Mouse (Mus musculus): ENCODE measurements at regions not wholly inside any gene's neighbourhood (a gene's known extent, or its start where the extent isn't known, plus 50 kb on each side); places are given as distances from the start of the nearest gene placed in this dataset.

DNA sequence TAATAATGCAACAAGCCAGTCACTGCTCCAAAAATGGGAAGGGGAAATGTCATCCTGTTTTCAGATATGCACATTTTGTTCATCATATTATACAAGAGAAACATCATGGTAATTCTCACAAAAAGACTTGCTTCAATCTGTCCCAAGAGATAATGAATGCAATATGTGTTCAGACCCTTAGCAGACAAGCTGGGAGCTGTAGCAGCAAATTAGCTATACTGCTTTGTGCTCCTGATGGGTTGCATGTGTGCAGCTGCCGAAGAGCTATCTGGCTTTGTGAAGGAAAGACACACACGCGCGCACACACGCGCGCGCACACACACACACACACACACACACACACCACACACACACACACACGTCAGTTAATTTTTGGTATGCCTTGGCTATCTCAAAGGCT is 441.9 kb downstream of the Tm4sf1 start:
- DNase-seq (no peak), ATAC-seq (ENCODE audit: insufficient read depth) (no peak)
- TF ChIP-seq CTCF (IDR thresholded peaks at IDR 0.05; ENCODE audit: low read depth), result no peak
- Histone ChIP-seq H3K4me3 (ENCODE audit: low read depth, low read length) (no peak overlapping the region), H3K4me1 (ENCODE audit: insufficient read depth) (no peaks in the 10 kb centered on the region), H3K4me2 (no peak overlapping the region), H3K27ac (ENCODE audit: low read depth) (no peak overlapping the region), H3K9ac (no peak overlapping the region), H3K9me3 (ENCODE audit: low read depth, low read length) (no peaks in the 10 kb centered on the region), H3K27me3 (ENCODE audit: insufficient read depth, low read length) (no peaks in the 10 kb centered on the region), H3K36me3 (ENCODE audit: insufficient read depth) (no peaks in the 10 kb centered on the region)
- WGBS, result 92% methylated on average over 9 of the region's 9 CpGs

- WGBS, result 93% methylated on average over 1 of the region's 1 CpGs
Measured at GRCm38 (mm10) chr3:56845462-56845770, 456.4 kb downstream of the Tm4sf1 start.

GRCm38 (mm10) chr3:56844681-56845461 is 456.9 kb downstream of the Tm4sf1 start:
- DNase-seq (no peak), ATAC-seq (ENCODE audit: insufficient read depth) (no peak)
- no peak overlapping the region for H3K4me3 ChIP-seq (ENCODE audit: low read depth, low read length)
- no peak overlapping the region for H3K9ac ChIP-seq
- no peaks in the 10 kb centered on the region for H3K9me3 ChIP-seq (ENCODE audit: low read depth, low read length)
- no peak overlapping the region for H3K4me2 ChIP-seq
- 50% methylated on average over 6 of the region's 6 CpGs for WGBS
- H3K4me1 ChIP-seq (ENCODE audit: insufficient read depth), result no peaks in the 10 kb centered on the region
- H3K27me3 ChIP-seq (ENCODE audit: insufficient read depth, low read length), result no peaks in the 10 kb centered on the region
- TF ChIP-seq CTCF (IDR thresholded peaks at IDR 0.05; ENCODE audit: low read depth), result no peak
- H3K27ac ChIP-seq (ENCODE audit: low read depth), result no peak overlapping the region
- no peaks in the 10 kb centered on the region for H3K36me3 ChIP-seq (ENCODE audit: insufficient read depth)

More at GRCm38 (mm10) chr3:56845462-56845770, 456.4 kb downstream of the Tm4sf1 start:
- H3K27me3 ChIP-seq (ENCODE audit: insufficient read depth, low read length), result no peaks in the 10 kb centered on the region
- no peaks in the 10 kb centered on the region for H3K9me3 ChIP-seq (ENCODE audit: low read depth, low read length)
- ATAC-seq (ENCODE audit: insufficient read depth) (no peak), DNase-seq (no peak)
- H3K36me3 ChIP-seq (ENCODE audit: insufficient read depth), result no peaks in the 10 kb centered on the region
- no peak overlapping the region for H3K9ac ChIP-seq
- no peaks in the 10 kb centered on the region for H3K4me1 ChIP-seq (ENCODE audit: insufficient read depth)
- H3K27ac ChIP-seq (ENCODE audit: low read depth), result no peak overlapping the region
- no peak overlapping the region for H3K4me2 ChIP-seq
- no peak for TF ChIP-seq CTCF (IDR thresholded peaks at IDR 0.05; ENCODE audit: low read depth)
- H3K4me3 ChIP-seq (ENCODE audit: low read depth, low read length), result no peak overlapping the region

GRCm38 (mm10) chr3:56837176-56837575 is 464.6 kb downstream of the Tm4sf1 start:
- WGBS, result 65% methylated on average over 3 of the region's 3 CpGs
- H3K4me2 ChIP-seq, result no peak overlapping the region
- no peak for TF ChIP-seq CTCF (IDR thresholded peaks at IDR 0.05; ENCODE audit: low read depth)

GRCm38 (mm10) chr3:56830315-56831097 is 471.3 kb downstream of the Tm4sf1 start:
- DNase-seq (no peak), ATAC-seq (ENCODE audit: insufficient read depth) (no peak)
- H3K9me3 ChIP-seq (ENCODE audit: low read depth, low read length), result no peaks in the 10 kb centered on the region
- no peaks in the 10 kb centered on the region for H3K27me3 ChIP-seq (ENCODE audit: insufficient read depth, low read length)
- H3K27ac ChIP-seq (ENCODE audit: low read depth), result no peak overlapping the region
- H3K9ac ChIP-seq, result no peak overlapping the region
- H3K4me2 ChIP-seq, result no peak overlapping the region
- no peaks in the 10 kb centered on the region for H3K4me1 ChIP-seq (ENCODE audit: insufficient read depth)
- TF ChIP-seq CTCF (IDR thresholded peaks at IDR 0.05; ENCODE audit: low read depth), result no peak
- no peaks in the 10 kb centered on the region for H3K36me3 ChIP-seq (ENCODE audit: insufficient read depth)
- no peak overlapping the region for H3K4me3 ChIP-seq (ENCODE audit: low read depth, low read length)
- WGBS, result 64% methylated on average over 4 of the region's 4 CpGs

More at GRCm38 (mm10) chr3:56837176-56837575, 464.6 kb downstream of the Tm4sf1 start:
- Histone ChIP-seq H3K9ac (no peak overlapping the region), H3K36me3 (ENCODE audit: insufficient read depth) (no peaks in the 10 kb centered on the region), H3K27me3 (ENCODE audit: insufficient read depth, low read length) (no peaks in the 10 kb centered on the region), H3K27ac (ENCODE audit: low read depth) (no peak overlapping the region), H3K4me1 (ENCODE audit: insufficient read depth) (no peaks in the 10 kb centered on the region), H3K9me3 (ENCODE audit: low read depth, low read length) (no peaks in the 10 kb centered on the region), H3K4me3 (ENCODE audit: low read depth, low read length) (no peak overlapping the region)
- ATAC-seq (ENCODE audit: insufficient read depth), result no peak
- DNase-seq, result no peak

- H3K4me3 ChIP-seq (ENCODE audit: low read depth, low read length), result no peak overlapping the region
- DNase-seq, result no peak
- no peaks in the 10 kb centered on the region for H3K27me3 ChIP-seq (ENCODE audit: insufficient read depth, low read length)
- H3K4me1 ChIP-seq (ENCODE audit: insufficient read depth), result no peaks in the 10 kb centered on the region
- no peaks in the 10 kb centered on the region for H3K36me3 ChIP-seq (ENCODE audit: insufficient read depth)
- TF ChIP-seq CTCF (IDR thresholded peaks at IDR 0.05; ENCODE audit: low read depth), result no peak
- H3K9me3 ChIP-seq (ENCODE audit: low read depth, low read length), result no peaks in the 10 kb centered on the region
- ATAC-seq (ENCODE audit: insufficient read depth), result no peak
- H3K27ac ChIP-seq (ENCODE audit: low read depth), result no peak overlapping the region
- H3K4me2 ChIP-seq, result no peak overlapping the region
- no peak overlapping the region for H3K9ac ChIP-seq
- WGBS, result 81% methylated on average over 4 of the region's 4 CpGs
Measured at GRCm38 (mm10) chr3:56824157-56824556, 477.6 kb downstream of the Tm4sf1 start.

- ATAC-seq (ENCODE audit: insufficient read depth) (no peak), DNase-seq (no peak)
- no peak overlapping the region for H3K4me2 ChIP-seq
- no peak overlapping the region for H3K9ac ChIP-seq
- 67% methylated on average over 1 of the region's 1 CpGs for WGBS
- TF ChIP-seq CTCF (IDR thresholded peaks at IDR 0.05; ENCODE audit: low read depth), result no peak
- no peaks in the 10 kb centered on the region for H3K4me1 ChIP-seq (ENCODE audit: insufficient read depth)
- H3K4me3 ChIP-seq (ENCODE audit: low read depth, low read length), result no peak overlapping the region
- H3K36me3 ChIP-seq (ENCODE audit: insufficient read depth), result no peaks in the 10 kb centered on the region
- no peaks in the 10 kb centered on the region for H3K9me3 ChIP-seq (ENCODE audit: low read depth, low read length)
- H3K27me3 ChIP-seq (ENCODE audit: insufficient read depth, low read length), result no peaks in the 10 kb centered on the region
- H3K27ac ChIP-seq (ENCODE audit: low read depth), result no peak overlapping the region
Measured at GRCm38 (mm10) chr3:56810548-56811071, 491.2 kb downstream of the Tm4sf1 start.
